Comparison of ENCODE assay signal across 12 mouse cellular contexts in genomic region chr8:69938245-69938982, GRCm38 (mm10). TPM values are rescaled to one million over a fixed set of nuclear protein-coding genes. Genes with fewer than 3 reads are reported as not detected.
A peak's percentile ranks its signal among the peaks of the same experiment; 100 is the strongest.
DNase-seq lines count a peak whose midpoint lies in the region; ATAC-seq and TF ChIP-seq lines count a peak whose summit lies in the region.
"Had no signal": no experiment of that assay in that cellular context is flagged by ENCODE, and none has a peak within 500 bp of the region (broad histone marks: within the 10 kb centered on the region; RNA-seq: fewer than 3 reads in every experiment).

No protein-coding gene starts in this region.

- H3K27me3 ChIP-seq in heart, adult 2 months (ENCODE audit: control insufficient read depth, insufficient read depth, low read length), result no peaks in the 10 kb centered on the region
- no peaks in the 10 kb centered on the region for H3K27me3 ChIP-seq in midbrain, embryonic 11.5 days (ENCODE audit: control insufficient read depth, insufficient read depth, low read length)
- no peaks in the 10 kb centered on the region for H3K27me3 ChIP-seq in midbrain, postnatal 0 days (ENCODE audit: insufficient read depth, low read length)

- H3K9ac ChIP-seq in heart, adult 2 months (ENCODE audit: low read depth, low read length), result no peak overlapping the region
- H3K9ac ChIP-seq in midbrain, embryonic 11.5 days (ENCODE audit: low read length), result no peak overlapping the region
- no peak overlapping the region for H3K9ac ChIP-seq in midbrain, postnatal 0 days (replicated peaks; ENCODE audit: low read length, poor library complexity, severe bottlenecking)

- peaks cover 3% of the 10 kb centered on the region for H3K36me3 ChIP-seq in heart, adult 2 months (ENCODE audit: control insufficient read depth, insufficient read depth, low read length)
- H3K36me3 ChIP-seq in midbrain, embryonic 11.5 days (ENCODE audit: control insufficient read depth, insufficient read depth, low read length), result peaks cover 8% of the 10 kb centered on the region; the same call in 1 of the 2 replicates
- H3K36me3 ChIP-seq in midbrain, postnatal 0 days (ENCODE audit: insufficient read depth, low read length), result no peaks in the 10 kb centered on the region

- no peak for DNase-seq in heart, adult 2 months
- no peak for DNase-seq in heart, adult 8-10 months (ENCODE audit: low spot score)
- peak; percentile 59 for DNase-seq in ovary, adult 18-20 months (ENCODE audit: low spot score)
- DNase-seq in ovary, postnatal 10 days (ENCODE audit: low spot score), result no peak
- peak; percentile 40 for DNase-seq in testis, postnatal 14 days (ENCODE audit: low spot score)
- DNase-seq in midbrain, embryonic 11.5 days (ENCODE audit: low spot score, missing footprints), result no peak
- DNase-seq in midbrain, postnatal 0 days (ENCODE audit: low spot score), result no peak
- DNase-seq: cerebellum, postnatal 36 days; gastrocnemius, postnatal 36 days; kidney, postnatal 10 days; spleen, adult 18-20 months had no signal

- no peak for TF ChIP-seq CTCF in heart, adult 2 months (IDR thresholded peaks at IDR 0.05)
- TF ChIP-seq CTCF in midbrain, postnatal 0 days (IDR thresholded peaks at IDR 0.05), result no peak

- no peak for TF ChIP-seq EP300 in heart, adult 2 months (IDR thresholded peaks at IDR 0.05; ENCODE audit: insufficient read depth, low read depth, low read length)

- intact Hi-C loops in heart, adult 2 months (cut with DNase I), result no loop called here

- H3K4me1 ChIP-seq in heart, adult 2 months (ENCODE audit: control insufficient read depth, insufficient read depth, low read length), result peaks cover 42% of the 10 kb centered on the region
- no peaks in the 10 kb centered on the region for H3K4me1 ChIP-seq in midbrain, embryonic 11.5 days (ENCODE audit: control insufficient read depth, insufficient read depth, low read length)
- no peaks in the 10 kb centered on the region for H3K4me1 ChIP-seq in midbrain, postnatal 0 days (ENCODE audit: insufficient read depth, low read length)

- no peak overlapping the region for H3K4me2 ChIP-seq in midbrain, embryonic 11.5 days
- H3K4me2 ChIP-seq in midbrain, postnatal 0 days (ENCODE audit: low read depth, low read length, poor library complexity, severe bottlenecking), result no peak overlapping the region

- peak overlapping the region; percentile 26 for H3K27ac ChIP-seq in heart, adult 2 months
- H3K27ac ChIP-seq in midbrain, embryonic 11.5 days (ENCODE audit: low read depth, low read length), result no peak overlapping the region
- H3K27ac ChIP-seq in midbrain, postnatal 0 days (ENCODE audit: low read depth, low read length), result no peak overlapping the region

- TF ChIP-seq POLR2A in heart, adult 2 months (IDR thresholded peaks at IDR 0.05; ENCODE audit: insufficient read depth, low read depth, low read length), result no peak

- peaks cover 7% of the 10 kb centered on the region for H3K79me2 ChIP-seq in heart, adult 2 months (replicated peaks; ENCODE audit: control insufficient read depth, insufficient read depth, low read length)

- 48% methylated on average over 6 of the region's 6 CpGs for WGBS in heart, adult 2 months
- 90% methylated on average over 6 of the region's 6 CpGs for WGBS in midbrain, embryonic 11.5 days
- 91% methylated on average over 6 of the region's 6 CpGs for WGBS in midbrain, postnatal 0 days

- 0 out of 2 replicates have a peak, but pooled peaks have one; percentile 11 for ATAC-seq in erythroid progenitor cell, adult 5-6 weeks (replicated peaks; ENCODE audit: low FRiP score, poor library complexity, severe bottlenecking)
- no peak for ATAC-seq in midbrain, embryonic 11.5 days (ENCODE audit: low FRiP score)
- ATAC-seq in midbrain, postnatal 0 days (ENCODE audit: low FRiP score), result no peak

- no peak overlapping the region for H3K4me3 ChIP-seq in heart, adult 2 months
- no peak overlapping the region for H3K4me3 ChIP-seq in midbrain, embryonic 11.5 days (ENCODE audit: low read depth, low read length)
- no peak overlapping the region for H3K4me3 ChIP-seq in midbrain, postnatal 0 days (ENCODE audit: low read depth, low read length)

- no peaks in the 10 kb centered on the region for H3K9me3 ChIP-seq in midbrain, embryonic 11.5 days (ENCODE audit: control insufficient read depth, low read length)
- no peaks in the 10 kb centered on the region for H3K9me3 ChIP-seq in midbrain, postnatal 0 days (ENCODE audit: low read length)

RNA-seq across cellular contexts. Expression of gene Yjefn3, which starts 35.9 kb away (rescaled TPM):
- 10 to 100 TPM; 13.3 to 16.8 TPM for total RNA-seq in heart, adult 2 months (2021)
- polyA plus RNA-seq in heart, adult 2 months (2012; rRNA removed), result 11.5 and 14.2 TPM in 2 replicates
- 10 to 100 TPM in 3 of 4 experiments, 1 to 10 TPM in 1; 9.5 to 16.7 (median 13.2) TPM for total RNA-seq in heart, adult 8-10 months (2022)
- not detected in 2 replicates for total RNA-seq in erythroid progenitor cell, adult 5-6 weeks (2015; ENCODE audit: low replicate concordance)
- total RNA-seq in erythroid progenitor cell, adult 5-6 weeks (2017; ENCODE audit: low replicate concordance), result not detected in 2 replicates
- 3.2 and 3.6 TPM in 2 replicates for polyA plus RNA-seq in midbrain, embryonic 11.5 days (2014; fragmentation: Nextera tagmentation; extraction: Ambion mirVana)
- total RNA-seq in midbrain, postnatal 0 days (2014; rRNA removed), result 7.6 and 8.0 TPM in 2 replicates
- 13.4 and 15.4 TPM in 2 replicates for polyA plus RNA-seq in midbrain, postnatal 0 days (2015; fragmentation: Nextera tagmentation; extraction: Ambion mirVana)

RNA-seq across cellular contexts. Expression of gene Ndufa13, which starts 36.1 kb away (rescaled TPM):
- 100 to 1,000 TPM; 417 to 492 TPM for total RNA-seq in heart, adult 2 months (2021)
- polyA plus RNA-seq in heart, adult 2 months (2012; rRNA removed), result 443 and 488 TPM in 2 replicates
- 100 to 1,000 TPM; 373 to 528 (median 455) TPM for total RNA-seq in heart, adult 8-10 months (2022)
- 20.5 and 29.6 TPM in 2 replicates for total RNA-seq in erythroid progenitor cell, adult 5-6 weeks (2015; ENCODE audit: low replicate concordance)
- total RNA-seq in erythroid progenitor cell, adult 5-6 weeks (2017; ENCODE audit: low replicate concordance), result 29.0 and 40.8 TPM in 2 replicates
- 167 and 172 TPM in 2 replicates for polyA plus RNA-seq in midbrain, embryonic 11.5 days (2014; fragmentation: Nextera tagmentation; extraction: Ambion mirVana)
- 55.6 and 86.8 TPM in 2 replicates for total RNA-seq in midbrain, postnatal 0 days (2014; rRNA removed)
- polyA plus RNA-seq in midbrain, postnatal 0 days (2015; fragmentation: Nextera tagmentation; extraction: Ambion mirVana), result 239 and 243 TPM in 2 replicates

RNA-seq across cellular contexts. Expression of gene Tssk6, which starts 36.4 kb away (rescaled TPM):
- under 1 TPM; 0.16 to 0.23 TPM for total RNA-seq in heart, adult 2 months (2021)
- 0.23 and 0.49 TPM in 2 replicates for polyA plus RNA-seq in heart, adult 2 months (2012; rRNA removed)
- under 1 TPM in 1 of 4 experiments, not detected in 3; 0.19 TPM for total RNA-seq in heart, adult 8-10 months (2022)
- not detected in 2 replicates for total RNA-seq in erythroid progenitor cell, adult 5-6 weeks (2015; ENCODE audit: low replicate concordance)
- not detected in 2 replicates for total RNA-seq in erythroid progenitor cell, adult 5-6 weeks (2017; ENCODE audit: low replicate concordance)
- 3.4 and 4.0 TPM in 2 replicates for polyA plus RNA-seq in midbrain, embryonic 11.5 days (2014; fragmentation: Nextera tagmentation; extraction: Ambion mirVana)
- total RNA-seq in midbrain, postnatal 0 days (2014; rRNA removed), result not detected in 2 replicates
- polyA plus RNA-seq in midbrain, postnatal 0 days (2015; fragmentation: Nextera tagmentation; extraction: Ambion mirVana), result 4.4 and 4.6 TPM in 2 replicates
- total RNA-seq: gastrocnemius, postnatal 36 days had no signal

RNA-seq across cellular contexts. Expression of gene Cilp2, which starts 50.9 kb away (rescaled TPM):
- 1 to 10 TPM; 1.5 to 1.9 TPM for total RNA-seq in heart, adult 2 months (2021)
- 11.2 and 16.8 TPM in 2 replicates for polyA plus RNA-seq in heart, adult 2 months (2012; rRNA removed)
- total RNA-seq in heart, adult 8-10 months (2022), result 1 to 10 TPM; 1.3 to 3.1 (median 2.4) TPM
- total RNA-seq in erythroid progenitor cell, adult 5-6 weeks (2015; ENCODE audit: low replicate concordance), result not detected in 2 replicates
- not detected in 2 replicates for total RNA-seq in erythroid progenitor cell, adult 5-6 weeks (2017; ENCODE audit: low replicate concordance)
- polyA plus RNA-seq in midbrain, embryonic 11.5 days (2014; fragmentation: Nextera tagmentation; extraction: Ambion mirVana), result 0.31 and 0.40 TPM in 2 replicates
- 12.0 and 14.9 TPM in 2 replicates for total RNA-seq in midbrain, postnatal 0 days (2014; rRNA removed)
- 7.5 and 8.0 TPM in 2 replicates for polyA plus RNA-seq in midbrain, postnatal 0 days (2015; fragmentation: Nextera tagmentation; extraction: Ambion mirVana)

RNA-seq across cellular contexts. Expression of gene Gatad2a, which starts 57.8 kb away (rescaled TPM):
- 10 to 100 TPM; 36.4 TPM for total RNA-seq in heart, adult 2 months (2021)
- polyA plus RNA-seq in heart, adult 2 months (2012; rRNA removed), result 23.7 and 24.7 TPM in 2 replicates
- total RNA-seq in heart, adult 8-10 months (2022), result 10 to 100 TPM; 28.0 to 31.2 (median 30.0) TPM
- 42.8 and 46.9 TPM in 2 replicates for total RNA-seq in erythroid progenitor cell, adult 5-6 weeks (2015; ENCODE audit: low replicate concordance)
- total RNA-seq in erythroid progenitor cell, adult 5-6 weeks (2017; ENCODE audit: low replicate concordance), result 47.5 and 48.0 TPM in 2 replicates
- 52.7 and 65.2 TPM in 2 replicates for polyA plus RNA-seq in midbrain, embryonic 11.5 days (2014; fragmentation: Nextera tagmentation; extraction: Ambion mirVana)
- 24.4 and 30.1 TPM in 2 replicates for total RNA-seq in midbrain, postnatal 0 days (2014; rRNA removed)
- 17.2 and 19.3 TPM in 2 replicates for polyA plus RNA-seq in midbrain, postnatal 0 days (2015; fragmentation: Nextera tagmentation; extraction: Ambion mirVana)

Comparison
In these comparisons a context has a peak if more than half of its experiments do, and no peak if none do; other contexts are left out.
1. DNase-seq: peak in ovary, adult 18-20 months (single experiment) and testis, postnatal 14 days (single experiment); none in heart, adult 2 months (0 of 2), heart, adult 8-10 months (single experiment), ovary, postnatal 10 days (single experiment), midbrain, embryonic 11.5 days (single experiment) and midbrain, postnatal 0 days (single experiment).